Mouse (Mus musculus) hindbrain, embryonic 10.5 days (tissue): ENCODE data around the gene Atp6v0a4. TPM values are rescaled to one million over a fixed set of nuclear protein-coding genes. Genes with fewer than 3 reads are reported as not detected.

Source experiments
- DNase-seq: peaks from one replicate; pipeline ENCODE4 v3.0.0-alpha.2; 2017; ENCODE audit warnings: low spot score
- H3K27ac ChIP-seq: fragments of 300-500 bp; sonication (generic); 2 replicates; pipeline ENCODE4 v1.5.1; 2016; ENCODE audit warnings: mild to moderate bottlenecking, moderate library complexity
- H3K27me3 ChIP-seq: fragments of 300-500 bp; sonication (generic); 2 replicates; pipeline ENCODE4 v1.6.1; 2016; ENCODE audit warnings: mild to moderate bottlenecking; ENCODE audit not compliant: poor library complexity, insufficient read depth, severe bottlenecking
- H3K36me3 ChIP-seq: fragments of 300-500 bp; sonication (generic); 2 replicates; pipeline ENCODE4 v1.6.1; 2016; ENCODE audit warnings: mild to moderate bottlenecking, moderate library complexity
- H3K4me1 ChIP-seq: fragments of 300-500 bp; sonication (generic); replicated peaks from 2 replicates; pipeline ENCODE4 v1.6.1; 2016; ENCODE audit warnings: mild to moderate bottlenecking
- H3K4me3 ChIP-seq: fragments of 300-500 bp; sonication (generic); 2 replicates; pipeline ENCODE4 v1.5.1; 2016; ENCODE audit warnings: mild to moderate bottlenecking, moderate library complexity
- H3K9me3 ChIP-seq: fragments of 300-500 bp; sonication (generic); 2 replicates; pipeline ENCODE4 v1.6.1; 2016; ENCODE audit warnings: mild to moderate bottlenecking, moderate library complexity
- WGBS: fragments of 180-500 bp; shearing (Covaris S2); methylation state at CpG from one replicate; pipeline ENCODE4 v1.1.7; 2016; 5-methylcytosine and 5-hydroxymethylcytosine counted together
- polyA plus RNA-seq: library from polyadenylated mRNA; unstranded; fragments of >200 nt; fragmentation: Nextera tagmentation; extraction: Ambion mirVana; gene quantifications from 2 replicates; pipeline ENCODE4 v1.2.1, GENCODE M21; 2016

Atp6v0a4 gene
- polyA plus RNA-seq, 1 experiment from 2014 or later, result not detected

DNA sequence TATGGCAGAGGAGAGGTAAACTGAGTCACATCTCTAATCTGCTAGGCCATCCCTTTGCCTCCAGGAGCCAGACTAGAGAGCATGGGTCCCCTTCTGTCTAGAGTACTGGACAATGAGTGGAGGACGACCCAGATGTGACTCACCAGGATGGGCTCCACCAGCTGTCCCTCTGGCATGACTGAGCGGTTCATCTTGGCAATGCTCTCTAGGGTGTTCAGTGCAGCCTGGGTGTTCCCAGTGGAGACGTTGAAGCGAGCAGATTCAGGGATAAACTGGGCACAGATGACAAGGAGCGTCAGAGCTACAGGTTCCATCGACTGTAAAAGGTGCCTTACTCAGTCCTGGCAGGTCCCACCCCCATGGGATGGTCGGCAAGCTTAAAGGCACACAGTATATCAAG is 103.0 kb downstream of the Atp6v0a4 start:
- H3K4me1 ChIP-seq, result no peaks in the 10 kb centered on the region
- H3K27me3 ChIP-seq, result no peaks in the 10 kb centered on the region
- no peaks in the 10 kb centered on the region for H3K36me3 ChIP-seq
- H3K27ac ChIP-seq, result no peak overlapping the region
- 88% methylated on average over 7 of the region's 7 CpGs for WGBS
- H3K4me3 ChIP-seq, result no peak overlapping the region
- H3K9me3 ChIP-seq, result no peaks in the 10 kb centered on the region
- no peak for DNase-seq

DNA sequence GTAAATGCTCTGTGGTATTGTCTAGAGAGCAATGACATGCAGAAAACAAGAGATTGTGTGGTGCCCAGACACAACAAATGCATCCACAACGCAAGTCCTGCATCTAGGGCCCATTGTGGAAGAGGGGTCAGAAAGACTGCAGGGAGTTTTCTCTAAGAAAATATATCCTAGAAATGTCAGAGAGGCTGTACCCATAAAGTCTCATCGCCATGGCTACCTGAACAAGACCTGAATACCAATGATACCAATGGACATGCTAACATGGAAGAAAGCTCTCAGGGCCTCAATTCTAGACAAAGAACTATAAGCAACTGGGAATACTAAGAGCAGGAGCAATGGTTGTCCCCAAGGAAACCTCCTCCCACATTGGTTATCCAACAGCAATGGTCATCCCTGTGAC is 111.6 kb downstream of the Atp6v0a4 start:
- no peak for DNase-seq

DNA sequence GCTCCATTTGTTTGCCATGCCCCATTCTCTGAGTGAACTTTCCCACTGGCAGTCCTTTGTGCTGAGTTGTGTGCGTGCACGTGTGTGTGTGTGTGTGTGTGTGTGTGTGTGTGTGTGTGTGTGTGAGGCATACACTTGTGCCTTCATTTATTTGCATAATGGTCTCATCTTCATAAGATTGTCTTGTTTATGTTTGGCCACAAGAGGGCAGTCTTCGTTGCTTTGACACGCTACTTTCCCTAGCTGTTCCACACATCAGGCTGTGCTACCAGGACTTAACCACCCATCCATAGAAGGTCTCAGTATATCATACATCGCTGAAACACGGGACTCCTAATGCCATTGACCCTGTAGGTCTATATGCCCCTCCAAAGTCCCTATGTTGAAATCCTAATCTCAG is 116.9 kb downstream of the Atp6v0a4 start:
- H3K4me3 ChIP-seq, result no peak overlapping the region
- no peak overlapping the region for H3K27ac ChIP-seq
- DNase-seq, result peak; percentile 48
- H3K27me3 ChIP-seq, result no peaks in the 10 kb centered on the region
- no peaks in the 10 kb centered on the region for H3K9me3 ChIP-seq
- H3K4me1 ChIP-seq, result 0 out of 2 replicates have a peak, but pooled peaks cover 3% of the 10 kb centered on the region
- no peaks in the 10 kb centered on the region for H3K36me3 ChIP-seq
- 11% methylated on average over 6 of the region's 6 CpGs for WGBS

More for the DNA sequence above, 111.6 kb downstream of the Atp6v0a4 start:
- 85% methylated on average over 2 of the region's 2 CpGs for WGBS
- no peak overlapping the region for H3K27ac ChIP-seq
- no peak overlapping the region for H3K4me3 ChIP-seq
- H3K27me3 ChIP-seq, result no peaks in the 10 kb centered on the region
- no peaks in the 10 kb centered on the region for H3K9me3 ChIP-seq
- no peaks in the 10 kb centered on the region for H3K36me3 ChIP-seq
- 0 out of 2 replicates have a peak, but pooled peaks cover 7% of the 10 kb centered on the region for H3K4me1 ChIP-seq

Other genes starting within 250 kb of the Atp6v0a4 start
- 3.9 and 4.9 TPM in 2 replicates for gene Svopl, start 77.6 kb downstream of the Atp6v0a4 start, polyA plus RNA-seq
- not detected in 2 replicates for gene Tmem213, start 15.3 kb downstream of the Atp6v0a4 start, polyA plus RNA-seq
- gene D630045J12Rik, start 129.4 kb upstream of the Atp6v0a4 start, polyA plus RNA-seq, result 6.9 and 8.4 TPM in 2 replicates
- gene Zc3hav1l, start 174.7 kb upstream of the Atp6v0a4 start, polyA plus RNA-seq, result 13.0 and 15.2 TPM in 2 replicates
- gene Zc3hav1, start 230.0 kb upstream of the Atp6v0a4 start, polyA plus RNA-seq, result 2.2 and 2.4 TPM in 2 replicates